Mouse (Mus musculus): ENCODE results near the gene Ddhd1. TPM values are rescaled to one million over a fixed set of nuclear protein-coding genes. Genes with fewer than 3 reads are reported as not detected.
A peak's percentile ranks its signal among the peaks of the same experiment; 100 is the strongest.

Ddhd1 gene
- polyA plus RNA-seq (2014; fragmentation: Nextera tagmentation; extraction: Ambion mirVana), result 15.0 and 15.1 TPM in 2 replicates

- Histone ChIP-seq H3K4me1 (replicated peaks; ENCODE audit: control insufficient read depth, insufficient read depth, low read length) (no peaks in the 10 kb centered on the region), H3K27me3 (ENCODE audit: control insufficient read depth, insufficient read depth, low read length) (no peaks in the 10 kb centered on the region), H3K4me2 (replicated peaks; ENCODE audit: low read depth, low read length) (peak within 1 kb of the TSS; percentile 81), H3K27ac (ENCODE audit: low read depth, low read length) (peak within 1 kb of the TSS; percentile 85), H3K9me3 (ENCODE audit: control insufficient read depth, low read length) (no peaks in the 10 kb centered on the region), H3K4me3 (ENCODE audit: low read depth, low read length) (peak within 1 kb of the TSS; percentile 55), H3K9ac (ENCODE audit: low read depth, low read length) (peak within 1 kb of the TSS; percentile 54), H3K36me3 (ENCODE audit: control insufficient read depth, insufficient read depth, low read length) (no peaks in the 10 kb centered on the region)
- peak; percentile 95 for DNase-seq (ENCODE audit: low spot score)
- WGBS, result under 1% methylated on average over 101 of the region's 123 CpGs
- peak; percentile 97 for ATAC-seq (ENCODE audit: low FRiP score)
Observed at GRCm38 (mm10) chr14:45657641-45658611, at the start of gene Ddhd1. Ddhd1 (minus strand) TSS chr14:45658143.

DNA sequence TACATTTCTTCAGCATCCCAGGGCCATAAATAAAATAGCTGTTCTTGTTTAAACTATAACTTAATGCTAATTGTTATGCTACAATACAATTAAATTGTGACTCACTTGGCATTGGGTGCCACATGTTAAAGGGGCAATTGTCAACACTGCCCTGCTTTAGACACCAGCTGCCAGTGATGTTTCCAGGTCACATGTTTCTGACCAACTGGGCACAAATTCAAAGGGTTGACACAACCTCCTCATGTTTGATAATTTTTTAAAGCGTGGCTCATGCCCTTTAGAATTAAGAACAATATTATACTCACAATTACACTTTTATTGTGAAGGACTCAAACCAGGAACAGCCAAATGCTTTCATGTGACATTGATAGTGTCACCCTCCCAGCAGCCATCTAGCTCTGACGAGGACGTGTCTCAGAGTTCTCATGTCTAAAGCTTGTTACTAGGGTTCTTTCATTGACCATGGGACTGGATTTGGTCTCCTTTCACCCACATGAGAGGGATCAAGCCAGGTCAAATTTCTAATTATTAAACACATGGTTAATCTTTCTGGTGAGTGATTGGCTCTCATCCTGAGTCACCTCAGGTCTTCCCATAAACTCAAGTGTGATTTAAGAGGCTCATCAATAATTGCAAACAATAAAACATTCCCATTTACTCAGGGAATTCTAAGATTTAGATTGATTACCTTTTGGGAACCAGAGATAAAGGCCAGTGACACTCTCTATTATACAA is 49.4 kb upstream of the Ddhd1 start:
- H3K9me3 ChIP-seq (ENCODE audit: control insufficient read depth, low read length), result no peaks in the 10 kb centered on the region
- H3K4me2 ChIP-seq (replicated peaks; ENCODE audit: low read depth, low read length), result no peak overlapping the region
- 73% methylated on average over 3 of the region's 3 CpGs for WGBS
- no peak for DNase-seq (ENCODE audit: low spot score)
- H3K4me3 ChIP-seq (ENCODE audit: low read depth, low read length), result no peak overlapping the region
- no peaks in the 10 kb centered on the region for H3K36me3 ChIP-seq (ENCODE audit: control insufficient read depth, insufficient read depth, low read length)
- ATAC-seq (ENCODE audit: low FRiP score), result no peak
- no peak overlapping the region for H3K9ac ChIP-seq (ENCODE audit: low read depth, low read length)
- H3K27ac ChIP-seq (ENCODE audit: low read depth, low read length), result no peak overlapping the region
- H3K4me1 ChIP-seq (replicated peaks; ENCODE audit: control insufficient read depth, insufficient read depth, low read length), result no peaks in the 10 kb centered on the region
- H3K27me3 ChIP-seq (ENCODE audit: control insufficient read depth, insufficient read depth, low read length), result no peaks in the 10 kb centered on the region

- no peak for ATAC-seq (ENCODE audit: low FRiP score)
- no peaks in the 10 kb centered on the region for H3K27me3 ChIP-seq (ENCODE audit: control insufficient read depth, insufficient read depth, low read length)
Observed at GRCm38 (mm10) chr14:45700031-45700572, 42.2 kb upstream of the Ddhd1 start.

GRCm38 (mm10) chr14:45698867-45699266 is 40.9 kb upstream of the Ddhd1 start:
- 83% methylated on average over 3 of the region's 3 CpGs for WGBS

More at GRCm38 (mm10) chr14:45700031-45700572, 42.2 kb upstream of the Ddhd1 start:
- Histone ChIP-seq H3K9me3 (ENCODE audit: control insufficient read depth, low read length) (no peaks in the 10 kb centered on the region), H3K4me2 (replicated peaks; ENCODE audit: low read depth, low read length) (no peak overlapping the region), H3K4me1 (replicated peaks; ENCODE audit: control insufficient read depth, insufficient read depth, low read length) (no peaks in the 10 kb centered on the region), H3K27ac (ENCODE audit: low read depth, low read length) (no peak overlapping the region), H3K4me3 (ENCODE audit: low read depth, low read length) (no peak overlapping the region), H3K9ac (ENCODE audit: low read depth, low read length) (no peak overlapping the region), H3K36me3 (ENCODE audit: control insufficient read depth, insufficient read depth, low read length) (no peaks in the 10 kb centered on the region)
- WGBS, result 88% methylated on average over 6 of the region's 6 CpGs
- no peak for DNase-seq (ENCODE audit: low spot score)

DNA sequence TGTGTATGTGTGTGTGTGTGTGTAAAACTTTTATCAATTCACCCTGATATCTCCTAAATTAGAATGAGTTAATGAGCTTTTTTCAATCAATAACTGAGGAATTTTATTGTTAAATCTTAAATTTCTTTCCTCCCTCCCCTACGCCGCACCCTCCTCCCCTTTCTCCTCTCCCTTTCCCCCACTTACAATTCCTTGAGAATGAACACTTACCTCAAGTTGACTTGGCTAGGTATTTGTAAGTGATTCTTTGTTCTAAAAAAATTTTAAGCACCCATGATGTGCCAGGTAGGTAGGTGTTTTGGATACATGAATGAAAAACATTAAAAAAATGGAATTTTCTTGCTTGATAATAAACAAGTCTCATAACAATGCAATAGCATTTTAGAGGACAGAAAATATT is 38.2 kb upstream of the Ddhd1 start:
- WGBS, result 94% methylated on average over 2 of the region's 2 CpGs
- DNase-seq (ENCODE audit: low spot score) (no peak), ATAC-seq (ENCODE audit: low FRiP score) (no peak)
- Histone ChIP-seq H3K9ac (ENCODE audit: low read depth, low read length) (no peak overlapping the region), H3K36me3 (ENCODE audit: control insufficient read depth, insufficient read depth, low read length) (no peaks in the 10 kb centered on the region), H3K9me3 (ENCODE audit: control insufficient read depth, low read length) (no peaks in the 10 kb centered on the region), H3K4me1 (replicated peaks; ENCODE audit: control insufficient read depth, insufficient read depth, low read length) (no peaks in the 10 kb centered on the region), H3K27me3 (ENCODE audit: control insufficient read depth, insufficient read depth, low read length) (no peaks in the 10 kb centered on the region), H3K4me2 (replicated peaks; ENCODE audit: low read depth, low read length) (no peak overlapping the region), H3K4me3 (ENCODE audit: low read depth, low read length) (no peak overlapping the region), H3K27ac (ENCODE audit: low read depth, low read length) (no peak overlapping the region)

More at GRCm38 (mm10) chr14:45698867-45699266, 40.9 kb upstream of the Ddhd1 start:
- H3K9me3 ChIP-seq (ENCODE audit: control insufficient read depth, low read length), result no peaks in the 10 kb centered on the region
- ATAC-seq (ENCODE audit: low FRiP score) (no peak), DNase-seq (ENCODE audit: low spot score) (no peak)
- no peak overlapping the region for H3K4me3 ChIP-seq (ENCODE audit: low read depth, low read length)
- no peak overlapping the region for H3K4me2 ChIP-seq (replicated peaks; ENCODE audit: low read depth, low read length)
- H3K27me3 ChIP-seq (ENCODE audit: control insufficient read depth, insufficient read depth, low read length), result no peaks in the 10 kb centered on the region
- no peaks in the 10 kb centered on the region for H3K36me3 ChIP-seq (ENCODE audit: control insufficient read depth, insufficient read depth, low read length)
- H3K27ac ChIP-seq (ENCODE audit: low read depth, low read length), result no peak overlapping the region
- no peaks in the 10 kb centered on the region for H3K4me1 ChIP-seq (replicated peaks; ENCODE audit: control insufficient read depth, insufficient read depth, low read length)
- H3K9ac ChIP-seq (ENCODE audit: low read depth, low read length), result no peak overlapping the region

- DNase-seq (ENCODE audit: low spot score), result no peak
- ATAC-seq (ENCODE audit: low FRiP score), result no peak
- no peaks in the 10 kb centered on the region for H3K9me3 ChIP-seq (ENCODE audit: control insufficient read depth, low read length)
- no peak overlapping the region for H3K9ac ChIP-seq (ENCODE audit: low read depth, low read length)
- WGBS, result 98% methylated on average over 2 of the region's 2 CpGs
- no peak overlapping the region for H3K4me3 ChIP-seq (ENCODE audit: low read depth, low read length)
- H3K27me3 ChIP-seq (ENCODE audit: control insufficient read depth, insufficient read depth, low read length), result no peaks in the 10 kb centered on the region
- H3K36me3 ChIP-seq (ENCODE audit: control insufficient read depth, insufficient read depth, low read length), result no peaks in the 10 kb centered on the region
- H3K4me1 ChIP-seq (replicated peaks; ENCODE audit: control insufficient read depth, insufficient read depth, low read length), result no peaks in the 10 kb centered on the region
- H3K27ac ChIP-seq (ENCODE audit: low read depth, low read length), result no peak overlapping the region
- H3K4me2 ChIP-seq (replicated peaks; ENCODE audit: low read depth, low read length), result no peak overlapping the region
Observed at GRCm38 (mm10) chr14:45693891-45694290, 35.9 kb upstream of the Ddhd1 start.

DNA sequence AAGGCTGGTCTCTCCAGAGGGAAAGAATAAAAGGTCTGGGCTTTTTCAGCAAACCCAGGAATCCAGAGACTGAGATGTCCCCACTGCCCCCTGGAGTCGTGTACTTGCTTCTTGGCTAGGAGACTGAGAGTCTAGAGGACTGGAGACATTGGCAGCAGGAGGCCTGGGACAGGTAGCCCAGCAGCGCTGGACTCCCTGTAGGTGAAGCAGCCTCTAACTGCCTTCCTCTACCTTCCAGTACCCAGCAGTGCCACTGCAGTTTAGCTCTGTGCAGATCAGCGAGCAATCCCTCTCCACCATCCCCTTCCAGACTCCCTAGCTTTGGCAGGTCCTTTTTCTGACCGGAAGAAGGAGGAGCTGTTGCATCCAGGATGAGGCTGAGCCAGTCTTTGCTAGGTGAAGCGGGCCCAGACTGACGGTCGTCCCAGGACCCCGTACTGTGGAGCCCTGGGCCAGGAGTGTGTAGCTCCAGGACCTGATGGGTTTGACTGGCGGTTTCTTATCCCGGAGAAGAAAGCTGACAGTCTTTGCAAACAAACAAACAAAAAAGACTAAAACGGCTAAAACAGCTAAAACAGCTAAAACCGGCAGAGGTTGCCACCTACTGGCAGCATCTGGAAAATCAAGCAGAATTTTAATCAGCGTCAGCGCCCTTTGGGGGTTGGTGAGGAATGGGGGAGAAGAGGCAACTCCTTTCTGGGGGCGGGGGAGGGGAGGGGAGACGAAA is 32.7 kb upstream of the Ddhd1 start:
- no peaks in the 10 kb centered on the region for H3K4me1 ChIP-seq (replicated peaks; ENCODE audit: control insufficient read depth, insufficient read depth, low read length)
- no peaks in the 10 kb centered on the region for H3K36me3 ChIP-seq (ENCODE audit: control insufficient read depth, insufficient read depth, low read length)
- 3% methylated on average over 16 of the region's 16 CpGs for WGBS
- DNase-seq (ENCODE audit: low spot score) (peak; percentile 81), ATAC-seq (ENCODE audit: low FRiP score) (peak; percentile 92)
- H3K27me3 ChIP-seq (ENCODE audit: control insufficient read depth, insufficient read depth, low read length), result no peaks in the 10 kb centered on the region
- H3K9ac ChIP-seq (ENCODE audit: low read depth, low read length), result peak overlapping the region; percentile 79
- peak overlapping the region; percentile 59 for H3K4me2 ChIP-seq (replicated peaks; ENCODE audit: low read depth, low read length)
- no peaks in the 10 kb centered on the region for H3K9me3 ChIP-seq (ENCODE audit: control insufficient read depth, low read length)
- H3K4me3 ChIP-seq (ENCODE audit: low read depth, low read length), result peak overlapping the region; percentile 48
- peak overlapping the region; percentile 14; the same call in 1 of the 2 replicates for H3K27ac ChIP-seq (ENCODE audit: low read depth, low read length)

DNA sequence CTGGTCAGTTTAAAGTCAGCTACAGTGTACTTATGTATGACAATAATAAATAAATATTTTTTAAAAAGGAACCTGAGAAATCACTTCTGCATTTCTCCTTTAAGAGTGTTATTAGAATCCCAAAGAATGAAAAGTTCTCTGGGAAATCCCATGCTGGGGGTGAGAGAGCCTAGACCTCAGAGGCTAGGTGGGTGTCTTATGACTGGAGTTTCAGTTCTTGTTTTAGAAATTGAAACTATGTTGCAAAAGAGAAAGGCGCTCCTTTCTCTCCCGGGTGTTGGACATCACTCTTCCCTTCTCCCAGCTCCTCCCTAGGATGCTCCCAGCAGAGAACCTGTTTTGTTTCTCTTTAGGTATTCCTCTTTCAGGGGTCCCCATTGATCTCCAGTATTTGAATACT is 27.4 kb upstream of the Ddhd1 start:
- no peak overlapping the region for H3K27ac ChIP-seq (ENCODE audit: low read depth, low read length)
- no peak for DNase-seq (ENCODE audit: low spot score)
- WGBS, result 92% methylated on average over 2 of the region's 2 CpGs
- no peaks in the 10 kb centered on the region for H3K27me3 ChIP-seq (ENCODE audit: control insufficient read depth, insufficient read depth, low read length)
- H3K4me1 ChIP-seq (replicated peaks; ENCODE audit: control insufficient read depth, insufficient read depth, low read length), result no peaks in the 10 kb centered on the region
- no peak overlapping the region for H3K4me2 ChIP-seq (replicated peaks; ENCODE audit: low read depth, low read length)
- H3K36me3 ChIP-seq (ENCODE audit: control insufficient read depth, insufficient read depth, low read length), result no peaks in the 10 kb centered on the region
- ATAC-seq (ENCODE audit: low FRiP score), result no peak
- H3K4me3 ChIP-seq (ENCODE audit: low read depth, low read length), result no peak overlapping the region
- H3K9ac ChIP-seq (ENCODE audit: low read depth, low read length), result no peak overlapping the region
- H3K9me3 ChIP-seq (ENCODE audit: control insufficient read depth, low read length), result no peaks in the 10 kb centered on the region

All from hindbrain, embryonic 11.5 days (tissue).